Mouse (Mus musculus): ENCODE results near the gene Mindy1. TPM values are rescaled to one million over a fixed set of nuclear protein-coding genes. Genes with fewer than 3 reads are reported as not detected.

The Mindy1 gene
- total RNA-seq, 2 experiments from 2014 or later, result 127 to 130 TPM

- no peak for DNase-seq (ENCODE audit: low spot score in 2 of 2)
Measured at GRCm38 (mm10) chr3:95264724-95265123, 16.4 kb upstream of the Mindy1 start.

- DNase-seq (ENCODE audit: low spot score in 2 of 2), result no peak
Measured at GRCm38 (mm10) chr3:95266052-95266451, 15.1 kb upstream of the Mindy1 start.

- no peak for DNase-seq (ENCODE audit: low spot score in 2 of 2)
Measured at GRCm38 (mm10) chr3:95267855-95268254, 13.3 kb upstream of the Mindy1 start.

GRCm38 (mm10) chr3:95269789-95270188, 11.4 kb upstream of the Mindy1 start:
- DNase-seq (ENCODE audit: low spot score in 2 of 2), result no peak

- no peak for DNase-seq (ENCODE audit: low spot score in 2 of 2)
Measured at GRCm38 (mm10) chr3:95270766-95271364, 10.3 kb upstream of the Mindy1 start.

GRCm38 (mm10) chr3:95273471-95273870, 7.7 kb upstream of the Mindy1 start:
- DNase-seq (ENCODE audit: low spot score in 2 of 2), result no peak

- DNase-seq (ENCODE audit: low spot score in 2 of 2), result no peak
Measured at GRCm38 (mm10) chr3:95274453-95274852, 6.7 kb upstream of the Mindy1 start.

- DNase-seq (ENCODE audit: low spot score in 2 of 2), result no peak
Measured at GRCm38 (mm10) chr3:95275161-95275560, 6.0 kb upstream of the Mindy1 start.

GRCm38 (mm10) chr3:95276428-95276934, 4.7 kb upstream of the Mindy1 start:
- no peak for DNase-seq (ENCODE audit: low spot score in 2 of 2)

GRCm38 (mm10) chr3:95277149-95277551, 4.0 kb upstream of the Mindy1 start:
- DNase-seq (ENCODE audit: low spot score in 2 of 2), result no peak

- DNase-seq (ENCODE audit: low spot score in 2 of 2), result no peak
Measured at GRCm38 (mm10) chr3:95280747-95281146, 398 bp upstream of the Mindy1 start.

- no peak for DNase-seq (ENCODE audit: low spot score in 2 of 2)
Measured at GRCm38 (mm10) chr3:95282381-95282864, 1.3 kb downstream of the Mindy1 start.

- peak; percentile 40 to 64 for DNase-seq (ENCODE audit: low spot score in 2 of 2)
Measured at GRCm38 (mm10) chr3:95282865-95283588, 1.9 kb downstream of the Mindy1 start.

- DNase-seq (ENCODE audit: low spot score in 2 of 2), result no peak
Measured at GRCm38 (mm10) chr3:95283589-95283941, 2.4 kb downstream of the Mindy1 start.

GRCm38 (mm10) chr3:95284062-95284461, 2.9 kb downstream of the Mindy1 start:
- no peak for DNase-seq (ENCODE audit: low spot score in 2 of 2)

GRCm38 (mm10) chr3:95284501-95285281, 3.5 kb downstream of the Mindy1 start:
- no peak for DNase-seq (ENCODE audit: low spot score in 2 of 2)

- DNase-seq (ENCODE audit: low spot score in 2 of 2), result no peak
Measured at GRCm38 (mm10) chr3:95285390-95285789, 4.2 kb downstream of the Mindy1 start.

GRCm38 (mm10) chr3:95286011-95286410, 4.9 kb downstream of the Mindy1 start:
- DNase-seq (ENCODE audit: low spot score in 2 of 2), result no peak

- DNase-seq (ENCODE audit: low spot score in 2 of 2), result no peak
Measured at GRCm38 (mm10) chr3:95286510-95286909, 5.4 kb downstream of the Mindy1 start.

GRCm38 (mm10) chr3:95287541-95287940, 6.4 kb downstream of the Mindy1 start:
- no peak for DNase-seq (ENCODE audit: low spot score in 2 of 2)

GRCm38 (mm10) chr3:95289419-95289818, 8.3 kb downstream of the Mindy1 start:
- no peak for DNase-seq (ENCODE audit: low spot score in 2 of 2)

GRCm38 (mm10) chr3:95290156-95290555, 9.0 kb downstream of the Mindy1 start:
- DNase-seq (ENCODE audit: low spot score in 2 of 2), result no peak

Measured in adrenal gland, postnatal 4 days (tissue).